Mouse (Mus musculus) intestine, embryonic 16.5 days (tissue): ENCODE measurements around the gene Atf6. TPM values are rescaled to one million over a fixed set of nuclear protein-coding genes. Genes with fewer than 3 reads are reported as not detected.

Experiments used
- ATAC-seq: fragments of 200-750 bp; cut with Nextera tagmentation; 2 replicates; pipeline ENCODE4 v1.8.0; 2017; ENCODE audit warnings: moderate TSS enrichment, moderate library complexity
- H3K27ac ChIP-seq: fragments of 300-500 bp; sonication (generic); 2 replicates; pipeline ENCODE4 v1.5.1; 2014; ENCODE audit warnings: mild to moderate bottlenecking, low read length
- H3K27me3 ChIP-seq: fragments of 300-500 bp; sonication (generic); replicated peaks from 2 replicates; pipeline ENCODE4 v1.6.1; 2014; ENCODE audit warnings: low read length, control low read depth, mixed read lengths; ENCODE audit not compliant: control insufficient read depth, insufficient read depth
- H3K36me3 ChIP-seq: fragments of 300-500 bp; sonication (generic); 2 replicates; pipeline ENCODE4 v1.6.1; 2014; ENCODE audit warnings: low read length, control low read depth; ENCODE audit not compliant: control insufficient read depth, insufficient read depth
- H3K4me1 ChIP-seq: fragments of 300-500 bp; sonication (generic); 2 replicates; pipeline ENCODE4 v1.6.1; 2014; ENCODE audit warnings: low read length, control low read depth, mixed read lengths; ENCODE audit not compliant: control insufficient read depth, insufficient read depth
- H3K4me2 ChIP-seq: fragments of 300-500 bp; sonication (generic); 2 replicates; pipeline ENCODE4 v1.6.1; 2014; ENCODE audit warnings: low read depth, low read length, control low read depth
- H3K4me3 ChIP-seq: fragments of 300-500 bp; sonication (generic); 2 replicates; pipeline ENCODE4 v1.5.1; 2014; ENCODE audit warnings: mild to moderate bottlenecking, low read length
- H3K9ac ChIP-seq: fragments of 300-500 bp; sonication (generic); 2 replicates; pipeline ENCODE4 v1.6.1; 2014; ENCODE audit warnings: low read depth, low read length
- H3K9me3 ChIP-seq: fragments of 300-500 bp; sonication (generic); 2 replicates; pipeline ENCODE4 v1.6.1; 2016; ENCODE audit warnings: low read length, control low read depth; ENCODE audit not compliant: control insufficient read depth
- WGBS: fragments of 180-500 bp; shearing (Covaris S2); extraction: QIAGEN DNeasy Blood & Tissue Kit; methylation state at CpG from one replicate; pipeline ENCODE4 v1.1.7; 2014; 5-methylcytosine and 5-hydroxymethylcytosine counted together
- polyA plus RNA-seq: library from polyadenylated mRNA; unstranded; fragments of >200 nt; fragmentation: Nextera tagmentation; extraction: Ambion mirVana; gene quantifications from 2 replicates; pipeline ENCODE4 v1.2.1, GENCODE M21; 2015

The Atf6 gene
- polyA plus RNA-seq, 1 experiment from 2014 or later: 8.0 TPM

GRCm38 (mm10) chr1:170795741-170796347 lies 71.7 kb downstream of the Atf6 start:
- ATAC-seq: no peak
- Histone ChIP-seq H3K9ac (no peak overlapping the region), H3K27ac (no peak overlapping the region), H3K4me2 (no peak overlapping the region), H3K36me3 (no peaks in the 10 kb centered on the region), H3K4me1 (peaks cover 4% of the 10 kb centered on the region; the same call in 1 of the 2 replicates), H3K27me3 (no peaks in the 10 kb centered on the region), H3K4me3 (no peak overlapping the region), H3K9me3 (no peaks in the 10 kb centered on the region)
- 79% methylated on average over 9 of the region's 9 CpGs for WGBS

GRCm38 (mm10) chr1:170791542-170791941 lies 76.0 kb downstream of the Atf6 start:
- WGBS: 86% methylated on average over 6 of the region's 6 CpGs
- Histone ChIP-seq H3K4me2 (no peak overlapping the region), H3K4me1 (peaks cover 4% of the 10 kb centered on the region; the same call in 1 of the 2 replicates), H3K36me3 (no peaks in the 10 kb centered on the region), H3K27me3 (no peaks in the 10 kb centered on the region), H3K4me3 (no peak overlapping the region), H3K27ac (no peak overlapping the region), H3K9me3 (no peaks in the 10 kb centered on the region), H3K9ac (no peak overlapping the region)
- no peak for ATAC-seq

- no peak overlapping the region for H3K27ac ChIP-seq
- no peak overlapping the region for H3K9ac ChIP-seq
- no peak overlapping the region for H3K4me3 ChIP-seq
- no peaks in the 10 kb centered on the region for H3K27me3 ChIP-seq
- H3K4me2 ChIP-seq: no peak overlapping the region
- peaks cover 6% of the 10 kb centered on the region; the same call in 1 of the 2 replicates for H3K4me1 ChIP-seq
- no peaks in the 10 kb centered on the region for H3K9me3 ChIP-seq
- ATAC-seq: no peak
- 71% methylated on average over 3 of the region's 3 CpGs for WGBS
- no peaks in the 10 kb centered on the region for H3K36me3 ChIP-seq
Measured at GRCm38 (mm10) chr1:170791001-170791400, 76.6 kb downstream of the Atf6 start.

- no peak for ATAC-seq
- Histone ChIP-seq H3K27me3 (no peaks in the 10 kb centered on the region), H3K36me3 (no peaks in the 10 kb centered on the region), H3K4me1 (0 out of 2 replicates have a peak, but pooled peaks cover 3% of the 10 kb centered on the region), H3K9me3 (no peaks in the 10 kb centered on the region), H3K9ac (no peak overlapping the region), H3K4me3 (no peak overlapping the region), H3K4me2 (no peak overlapping the region), H3K27ac (no peak overlapping the region)
- 60% methylated on average over 1 of the region's 1 CpGs for WGBS
Measured at GRCm38 (mm10) chr1:170787643-170788042, 79.9 kb downstream of the Atf6 start.

- ATAC-seq: peak; percentile 33; the same call in 1 of the 2 replicates
- H3K4me3 ChIP-seq: no peak overlapping the region
- H3K9me3 ChIP-seq: no peaks in the 10 kb centered on the region
- 0 out of 2 replicates have a peak overlapping the region, but pooled peaks have one; percentile 3 for H3K27ac ChIP-seq
- 0 out of 2 replicates have a peak, but pooled peaks cover 3% of the 10 kb centered on the region for H3K4me1 ChIP-seq
- WGBS: 69% methylated on average over 14 of the region's 14 CpGs
- H3K36me3 ChIP-seq: no peaks in the 10 kb centered on the region
- H3K27me3 ChIP-seq: no peaks in the 10 kb centered on the region
- no peak overlapping the region for H3K4me2 ChIP-seq
- no peak overlapping the region for H3K9ac ChIP-seq
Measured at GRCm38 (mm10) chr1:170786570-170787341, 80.8 kb downstream of the Atf6 start.

- ATAC-seq: no peak
- 95% methylated on average over 4 of the region's 4 CpGs for WGBS
- H3K27ac ChIP-seq: no peak overlapping the region
Measured at GRCm38 (mm10) chr1:170777688-170778087, 89.9 kb downstream of the Atf6 start.

GRCm38 (mm10) chr1:170774431-170774830 lies 93.1 kb downstream of the Atf6 start:
- Histone ChIP-seq H3K27ac (no peak overlapping the region), H3K9ac (no peak overlapping the region), H3K4me2 (no peak overlapping the region), H3K9me3 (no peaks in the 10 kb centered on the region), H3K27me3 (no peaks in the 10 kb centered on the region), H3K36me3 (no peaks in the 10 kb centered on the region), H3K4me1 (no peaks in the 10 kb centered on the region), H3K4me3 (no peak overlapping the region)
- 83% methylated on average over 1 of the region's 1 CpGs for WGBS
- no peak for ATAC-seq

More at GRCm38 (mm10) chr1:170777688-170778087, 89.9 kb downstream of the Atf6 start:
- Histone ChIP-seq H3K4me2 (no peak overlapping the region), H3K9me3 (no peaks in the 10 kb centered on the region), H3K27me3 (no peaks in the 10 kb centered on the region), H3K4me1 (no peaks in the 10 kb centered on the region), H3K9ac (no peak overlapping the region), H3K4me3 (no peak overlapping the region), H3K36me3 (no peaks in the 10 kb centered on the region)

GRCm38 (mm10) chr1:170773506-170773905 lies 94.1 kb downstream of the Atf6 start:
- no peak overlapping the region for H3K9ac ChIP-seq
- H3K27me3 ChIP-seq: no peaks in the 10 kb centered on the region
- 83% methylated on average over 4 of the region's 4 CpGs for WGBS
- ATAC-seq: no peak
- H3K36me3 ChIP-seq: no peaks in the 10 kb centered on the region
- no peak overlapping the region for H3K27ac ChIP-seq
- H3K4me1 ChIP-seq: no peaks in the 10 kb centered on the region
- H3K4me3 ChIP-seq: no peak overlapping the region
- no peak overlapping the region for H3K4me2 ChIP-seq
- H3K9me3 ChIP-seq: no peaks in the 10 kb centered on the region

GRCm38 (mm10) chr1:170771437-170772003 lies 96.1 kb downstream of the Atf6 start:
- Histone ChIP-seq H3K27me3 (no peaks in the 10 kb centered on the region), H3K4me2 (peak overlapping the region; percentile 12; the same call in 1 of the 2 replicates), H3K9ac (no peak overlapping the region), H3K27ac (no peak overlapping the region), H3K9me3 (no peaks in the 10 kb centered on the region), H3K36me3 (no peaks in the 10 kb centered on the region), H3K4me3 (no peak overlapping the region), H3K4me1 (no peaks in the 10 kb centered on the region)
- ATAC-seq: peak; percentile 59; the same call in 1 of the 2 replicates
- WGBS: 65% methylated on average over 25 of the region's 25 CpGs
